Mouse (Mus musculus) midbrain, embryonic 10.5 days (tissue): ENCODE results near the gene Arcn1. TPM values are rescaled to one million over a fixed set of nuclear protein-coding genes. Genes with fewer than 3 reads are reported as not detected.
"Not testable (repeated sequence)": the region's sequence is repeated elsewhere in the genome, so short reads cannot be mapped to it uniquely, and the experiment has no call there.

Experiments
- DNase-seq: peaks from one replicate; pipeline ENCODE4 v3.0.0-alpha.2; 2017; ENCODE audit warnings: low spot score
- H3K27ac ChIP-seq: fragments of 300-500 bp; sonication (generic); replicated peaks from 2 replicates; pipeline ENCODE4 v1.5.1; 2016; ENCODE audit warnings: mild to moderate bottlenecking
- H3K27me3 ChIP-seq: fragments of 300-500 bp; sonication (generic); 2 replicates; pipeline ENCODE4 v1.6.1; 2016; ENCODE audit warnings: low read depth, mild to moderate bottlenecking; ENCODE audit not compliant: poor library complexity, severe bottlenecking
- H3K36me3 ChIP-seq: fragments of 300-500 bp; sonication (generic); 2 replicates; pipeline ENCODE4 v1.6.1; 2016; ENCODE audit warnings: mild to moderate bottlenecking, moderate library complexity
- H3K4me1 ChIP-seq: fragments of 300-500 bp; sonication (generic); 2 replicates; pipeline ENCODE4 v1.6.1; 2016
- H3K4me3 ChIP-seq: fragments of 300-500 bp; sonication (generic); 2 replicates; pipeline ENCODE4 v1.5.1; 2016; ENCODE audit warnings: mild to moderate bottlenecking, moderate library complexity
- H3K9me3 ChIP-seq: fragments of 300-500 bp; sonication (generic); replicated peaks from 2 replicates; pipeline ENCODE4 v1.6.1; 2016; ENCODE audit warnings: mild to moderate bottlenecking
- whole genome bisulfite sequencing: fragments of 180-500 bp; shearing (Covaris S2); methylation state at CpG from one replicate; pipeline ENCODE4 v1.1.7; 2016; 5-methylcytosine and 5-hydroxymethylcytosine counted together
- polyA plus RNA-seq: library from polyadenylated mRNA; unstranded; fragments of >200 nt; fragmentation: Nextera tagmentation; extraction: Ambion mirVana; gene quantifications from 2 replicates; pipeline ENCODE4 v1.2.1, GENCODE M21; 2016

Gene Arcn1
- polyA plus RNA-seq, 1 experiment from 2014 or later: 165 TPM

DNA sequence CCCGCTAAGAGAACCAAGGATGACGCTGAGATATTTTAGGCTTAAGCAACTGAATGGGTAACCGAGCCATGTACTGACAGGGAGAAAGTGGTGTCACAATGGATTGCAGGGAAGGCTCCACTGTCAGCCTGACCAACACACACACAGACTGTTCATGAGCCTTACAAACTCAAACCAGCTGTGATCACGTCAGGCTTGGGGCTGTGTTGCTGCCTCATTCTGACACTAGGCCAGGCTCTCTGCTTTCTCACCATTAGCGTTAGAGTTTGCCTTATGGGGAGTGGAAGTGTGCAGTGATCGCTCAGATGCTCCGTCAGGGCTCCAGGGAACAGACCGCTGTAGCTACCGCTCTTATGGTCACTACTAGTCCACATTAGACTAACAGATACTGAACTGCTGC, 25.2 kb upstream of the Arcn1 start:
- Histone ChIP-seq H3K27me3 (peaks cover 21% of the 10 kb centered on the region), H3K4me3 (no peak overlapping the region), H3K9me3 (no peaks in the 10 kb centered on the region), H3K27ac (no peak overlapping the region), H3K4me1 (no peaks in the 10 kb centered on the region), H3K36me3 (peaks cover 48% of the 10 kb centered on the region)
- 83% methylated on average over 9 of the region's 9 CpGs for WGBS
- no peak for DNase-seq

GRCm38 (mm10) chr9:44772750-44773651, 5.4 kb upstream of the Arcn1 start:
- 1% methylated on average over 41 of the region's 41 CpGs for WGBS
- Histone ChIP-seq H3K9me3 (no peaks in the 10 kb centered on the region), H3K4me1 (peaks cover 8% of the 10 kb centered on the region), H3K27ac (peak overlapping the region; percentile 91), H3K27me3 (no peaks in the 10 kb centered on the region), H3K4me3 (peak overlapping the region; percentile 85), H3K36me3 (peaks cover 24% of the 10 kb centered on the region)
- DNase-seq: peak; percentile 93

- no peak overlapping the region for H3K27ac ChIP-seq
These were observed 4.7 kb upstream of the Arcn1 start for GRCm38 (mm10) chr9:44772392-44772749.

GRCm38 (mm10) chr9:44771376-44771775, 3.7 kb upstream of the Arcn1 start:
- Histone ChIP-seq H3K4me1 (peaks cover 15% of the 10 kb centered on the region), H3K9me3 (no peaks in the 10 kb centered on the region), H3K27ac (no peak overlapping the region), H3K27me3 (no peaks in the 10 kb centered on the region), H3K36me3 (peaks cover 18% of the 10 kb centered on the region), H3K4me3 (no peak overlapping the region)
- WGBS: 90% methylated on average over 5 of the region's 5 CpGs
- no peak for DNase-seq

More at GRCm38 (mm10) chr9:44772392-44772749, 4.7 kb upstream of the Arcn1 start:
- no peaks in the 10 kb centered on the region for H3K9me3 ChIP-seq
- H3K36me3 ChIP-seq: peaks cover 23% of the 10 kb centered on the region
- 27% methylated on average over 5 of the region's 5 CpGs for WGBS
- H3K4me1 ChIP-seq: peaks cover 8% of the 10 kb centered on the region
- peak overlapping the region; percentile 85; the same call in 1 of the 2 replicates for H3K4me3 ChIP-seq
- H3K27me3 ChIP-seq: no peaks in the 10 kb centered on the region
- DNase-seq: no peak

GRCm38 (mm10) chr9:44768029-44768394, 367 bp upstream of the Arcn1 start:
- H3K9me3 ChIP-seq, H3K27me3 ChIP-seq, H3K27ac ChIP-seq, DNase-seq, H3K36me3 ChIP-seq: not testable (repeated sequence)
- peak overlapping the region; percentile 100 for H3K4me3 ChIP-seq
- 41% methylated on average over 9 of the region's 9 CpGs for WGBS
- H3K4me1 ChIP-seq: peaks cover 18% of the 10 kb centered on the region

GRCm38 (mm10) chr9:44760873-44761272, 6.8 kb downstream of the Arcn1 start:
- Histone ChIP-seq H3K9me3 (no peaks in the 10 kb centered on the region), H3K36me3 (peaks cover 47% of the 10 kb centered on the region), H3K27ac (no peak overlapping the region), H3K27me3 (no peaks in the 10 kb centered on the region), H3K4me1 (peaks cover 8% of the 10 kb centered on the region), H3K4me3 (no peak overlapping the region)
- no peak for DNase-seq
- WGBS: 97% methylated on average over 2 of the region's 2 CpGs

DNA sequence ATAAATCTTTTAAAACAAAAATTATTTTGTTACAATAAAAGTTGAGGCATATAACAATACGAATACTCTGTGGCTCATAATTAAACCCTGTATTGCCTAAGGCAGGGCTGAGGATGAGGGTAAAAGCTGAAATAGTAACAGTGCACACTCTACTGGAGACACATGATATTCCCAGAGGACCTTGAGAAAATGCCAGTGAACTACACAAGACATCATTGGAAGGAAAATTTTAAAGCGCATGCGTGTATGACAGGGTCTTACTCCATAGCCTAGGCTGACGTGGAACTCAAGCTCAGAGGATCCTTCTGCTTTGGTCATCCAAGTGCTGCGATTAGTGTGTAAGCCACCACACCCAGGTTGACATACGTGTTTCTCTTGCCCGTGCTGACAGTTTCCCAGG, 19.2 kb downstream of the Arcn1 start:
- DNase-seq: no peak
- Histone ChIP-seq H3K9me3 (no peaks in the 10 kb centered on the region), H3K4me1 (no peaks in the 10 kb centered on the region), H3K36me3 (peaks cover 99% of the 10 kb centered on the region), H3K4me3 (no peak overlapping the region), H3K27ac (no peak overlapping the region), H3K27me3 (no peaks in the 10 kb centered on the region)
- 95% methylated on average over 7 of the region's 7 CpGs for WGBS

DNA sequence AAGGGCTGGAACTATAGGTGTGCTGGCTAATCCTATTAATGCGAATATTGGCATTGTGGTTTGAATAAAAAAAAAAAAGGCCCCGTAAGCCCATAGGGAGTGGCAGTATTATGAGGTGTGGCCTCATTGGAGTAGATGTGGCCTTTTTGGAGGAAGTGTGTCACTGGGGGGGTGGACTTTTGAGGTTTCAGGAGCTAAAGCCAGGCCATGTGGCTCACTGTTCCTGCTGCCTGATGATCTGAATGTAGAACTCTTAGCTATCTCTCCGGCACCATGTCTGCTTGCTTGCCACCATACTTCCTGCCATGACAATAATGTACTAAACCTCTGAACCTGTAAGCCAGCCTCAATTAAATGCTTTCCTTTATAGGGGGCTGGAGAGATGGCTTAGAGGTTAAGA, 20.3 kb downstream of the Arcn1 start:
- no peak overlapping the region for H3K4me3 ChIP-seq
- peaks cover 100% of the 10 kb centered on the region for H3K36me3 ChIP-seq
- H3K9me3 ChIP-seq: no peaks in the 10 kb centered on the region
- no peak overlapping the region for H3K27ac ChIP-seq
- 91% methylated on average over 3 of the region's 3 CpGs for WGBS
- H3K4me1 ChIP-seq: no peaks in the 10 kb centered on the region
- no peak for DNase-seq
- no peaks in the 10 kb centered on the region for H3K27me3 ChIP-seq

DNA sequence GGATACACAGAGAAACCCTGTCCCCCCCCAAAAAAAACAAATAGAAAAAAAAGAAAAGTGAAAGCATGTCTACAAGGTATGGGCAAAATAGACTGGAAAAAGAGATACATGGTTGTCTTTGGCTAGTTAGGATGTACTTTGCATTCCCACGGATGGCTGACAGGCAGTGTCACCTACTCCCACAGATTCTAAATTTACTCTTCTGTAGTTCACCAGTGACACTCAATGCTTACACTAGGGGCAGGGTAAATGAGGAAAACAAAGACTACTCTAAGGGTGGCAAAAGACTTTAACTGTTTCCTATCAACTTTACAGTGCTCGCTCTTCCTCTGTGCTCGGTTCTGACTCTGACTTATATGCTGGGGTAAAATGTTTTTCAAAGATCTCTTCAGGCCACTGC, 21.0 kb downstream of the Arcn1 start:
- WGBS: 97% methylated on average over 3 of the region's 3 CpGs
- Histone ChIP-seq H3K27me3 (no peaks in the 10 kb centered on the region), H3K4me3 (no peak overlapping the region), H3K27ac (no peak overlapping the region), H3K9me3 (no peaks in the 10 kb centered on the region), H3K36me3 (peaks cover 99% of the 10 kb centered on the region), H3K4me1 (no peaks in the 10 kb centered on the region)
- no peak for DNase-seq

- H3K27me3 ChIP-seq: no peaks in the 10 kb centered on the region
- peaks cover 95% of the 10 kb centered on the region for H3K36me3 ChIP-seq
- no peak overlapping the region for H3K27ac ChIP-seq
- 96% methylated on average over 7 of the region's 7 CpGs for WGBS
- H3K4me3 ChIP-seq: no peak overlapping the region
- no peaks in the 10 kb centered on the region for H3K4me1 ChIP-seq
- no peak for DNase-seq
- no peaks in the 10 kb centered on the region for H3K9me3 ChIP-seq
These were observed 22.3 kb downstream of the Arcn1 start for GRCm38 (mm10) chr9:44745371-44745770.

GRCm38 (mm10) chr9:44740663-44741192, 26.9 kb downstream of the Arcn1 start:
- 70% methylated on average over 1 of the region's 1 CpGs for WGBS
- H3K4me3 ChIP-seq: no peak overlapping the region
- peaks cover 49% of the 10 kb centered on the region for H3K36me3 ChIP-seq
- peaks cover 5% of the 10 kb centered on the region for H3K27me3 ChIP-seq
- no peak overlapping the region for H3K27ac ChIP-seq
- no peaks in the 10 kb centered on the region for H3K9me3 ChIP-seq
- H3K4me1 ChIP-seq: peaks cover 3% of the 10 kb centered on the region; the same call in 1 of the 2 replicates
- no peak for DNase-seq

DNA sequence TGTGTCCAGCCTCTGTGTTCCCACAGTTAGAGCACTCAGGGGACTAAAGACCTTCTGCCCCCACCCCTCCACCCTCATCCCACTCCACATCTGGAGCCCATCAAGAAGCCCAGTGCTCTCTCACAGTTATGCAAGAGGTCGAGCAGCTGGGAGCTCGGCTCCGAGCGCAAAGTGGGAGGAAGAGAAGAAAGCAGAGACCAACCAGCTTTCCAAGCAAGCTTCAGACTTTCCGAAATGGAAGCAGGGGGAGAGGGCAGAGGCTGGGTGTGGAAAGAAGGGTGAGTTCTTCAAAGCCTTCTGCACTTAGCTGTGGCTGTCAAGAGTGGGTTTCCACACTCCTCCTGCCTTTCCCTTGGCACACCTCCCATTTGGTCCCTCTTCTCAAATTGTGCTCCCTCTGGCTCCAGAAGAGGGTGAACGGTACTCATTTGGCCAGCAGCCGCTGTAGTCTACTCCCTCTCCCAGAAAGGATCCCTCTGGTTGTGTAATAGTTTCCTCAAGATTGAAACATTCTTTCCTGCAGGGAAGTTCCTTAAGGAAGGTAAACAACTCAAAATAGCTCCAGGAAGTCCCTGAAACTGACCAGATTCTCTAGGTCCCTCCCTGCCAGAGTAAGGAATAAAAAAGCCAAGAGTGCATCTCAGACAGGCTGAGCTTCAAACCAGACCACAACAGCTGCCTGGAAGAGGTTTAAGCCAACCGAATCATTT, 30.2 kb downstream of the Arcn1 start:
- H3K4me1 ChIP-seq: peaks cover 32% of the 10 kb centered on the region
- H3K9me3 ChIP-seq: no peaks in the 10 kb centered on the region
- H3K27me3 ChIP-seq: peaks cover 31% of the 10 kb centered on the region
- no peak overlapping the region; the same call in 1 of the 2 replicates for H3K27ac ChIP-seq
- H3K4me3 ChIP-seq: no peak overlapping the region
- DNase-seq: peak; percentile 28
- WGBS: 66% methylated on average over 8 of the region's 8 CpGs
- peaks cover 15% of the 10 kb centered on the region for H3K36me3 ChIP-seq

- H3K9me3 ChIP-seq: no peaks in the 10 kb centered on the region
- H3K36me3 ChIP-seq: peaks cover 6% of the 10 kb centered on the region
- no peak for DNase-seq
- H3K27me3 ChIP-seq: peaks cover 38% of the 10 kb centered on the region
- no peak overlapping the region for H3K27ac ChIP-seq
- 63% methylated on average over 2 of the region's 2 CpGs for WGBS
- peaks cover 32% of the 10 kb centered on the region for H3K4me1 ChIP-seq
- no peak overlapping the region for H3K4me3 ChIP-seq
These were observed 31.3 kb downstream of the Arcn1 start for GRCm38 (mm10) chr9:44736301-44736700.
